Mouse (Mus musculus): ENCODE measurements around the gene Hecw1. TPM values are rescaled to one million over a fixed set of nuclear protein-coding genes. Genes with fewer than 3 reads are reported as not detected.
A peak's percentile ranks its signal among the peaks of the same experiment; 100 is the strongest.

The Hecw1 gene
- total and polyA plus RNA-seq, 2 experiments from 2014 or later, result 0.34 to 0.37 TPM

DNA sequence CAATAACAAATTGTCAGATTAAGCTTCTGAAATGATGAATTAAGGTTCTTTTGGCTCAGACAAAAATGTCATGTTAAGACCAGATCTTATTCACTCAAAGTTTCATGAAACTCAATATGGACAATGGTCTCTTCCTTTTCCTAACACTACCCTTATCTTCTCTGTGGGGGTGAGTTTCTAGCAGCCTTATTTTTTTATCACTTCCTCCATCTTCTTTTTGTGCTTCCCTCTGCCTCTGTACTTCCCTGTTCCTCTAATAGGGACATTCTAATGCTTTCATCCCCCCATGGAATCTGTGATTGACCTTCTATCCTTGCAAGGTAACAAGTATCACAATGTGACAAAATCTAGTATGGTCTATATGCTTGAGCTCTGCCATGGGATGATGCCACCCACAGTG lies 148.6 kb downstream of the Hecw1 start:
- ATAC-seq (ENCODE audit: insufficient read depth, low read depth) (no peak), DNase-seq (ENCODE audit: low spot score) (no peak)
- H3K27ac ChIP-seq (ENCODE audit: low read depth), result no peak overlapping the region
- no peaks in the 10 kb centered on the region for H3K27me3 ChIP-seq (ENCODE audit: control insufficient read depth, insufficient read depth, low read length)
- H3K9ac ChIP-seq (replicated peaks; ENCODE audit: low read depth, low read length), result no peak overlapping the region
- H3K9me3 ChIP-seq (replicated peaks; ENCODE audit: control insufficient read depth, low read length), result no peaks in the 10 kb centered on the region
- H3K4me2 ChIP-seq (ENCODE audit: low read depth, low read length), result no peak overlapping the region
- no peak overlapping the region for H3K4me3 ChIP-seq (ENCODE audit: low read depth, low read length)
- no peak for TF ChIP-seq CTCF (IDR thresholded peaks at IDR 0.05; ENCODE audit: low read depth)
- no peak for TF ChIP-seq EP300 (IDR thresholded peaks at IDR 0.05; ENCODE audit: low read depth)
- H3K36me3 ChIP-seq (replicated peaks; ENCODE audit: control insufficient read depth, insufficient read depth, low read length), result no peaks in the 10 kb centered on the region
- H3K4me1 ChIP-seq (ENCODE audit: control insufficient read depth, insufficient read depth), result no peaks in the 10 kb centered on the region

DNA sequence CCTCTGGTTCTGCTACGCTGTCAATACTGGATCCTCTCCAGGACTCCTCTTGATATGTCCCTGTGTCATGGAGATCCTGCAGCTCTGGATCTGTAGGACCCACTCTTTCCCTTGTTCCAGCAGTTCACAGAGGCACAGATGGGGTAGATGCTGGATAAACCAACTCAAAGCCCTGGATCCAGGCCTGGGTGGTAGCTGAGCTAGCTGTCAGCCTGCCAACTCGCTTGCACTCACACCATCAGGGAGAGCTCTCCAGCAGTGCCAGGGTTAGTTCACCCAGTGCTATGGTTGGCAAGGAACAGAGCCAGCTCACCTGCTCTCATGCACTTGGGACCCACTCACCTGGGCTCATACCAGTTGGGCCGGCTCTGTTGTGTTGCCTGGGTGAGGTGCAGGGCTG lies 157.5 kb downstream of the Hecw1 start:
- Histone ChIP-seq H3K9ac (replicated peaks; ENCODE audit: low read depth, low read length) (no peak overlapping the region), H3K27ac (ENCODE audit: low read depth) (no peak overlapping the region), H3K4me2 (ENCODE audit: low read depth, low read length) (no peak overlapping the region), H3K4me3 (ENCODE audit: low read depth, low read length) (no peak overlapping the region), H3K36me3 (replicated peaks; ENCODE audit: control insufficient read depth, insufficient read depth, low read length) (no peaks in the 10 kb centered on the region), H3K9me3 (replicated peaks; ENCODE audit: control insufficient read depth, low read length) (no peaks in the 10 kb centered on the region), H3K4me1 (ENCODE audit: control insufficient read depth, insufficient read depth) (no peaks in the 10 kb centered on the region), H3K27me3 (ENCODE audit: control insufficient read depth, insufficient read depth, low read length) (no peaks in the 10 kb centered on the region)
- no peak for TF ChIP-seq EP300 (IDR thresholded peaks at IDR 0.05; ENCODE audit: low read depth)
- TF ChIP-seq CTCF (IDR thresholded peaks at IDR 0.05; ENCODE audit: low read depth), result no peak
- WGBS, result 76% methylated on average over 3 of the region's 3 CpGs
- no peak for ATAC-seq (ENCODE audit: insufficient read depth, low read depth)
- no peak for DNase-seq (ENCODE audit: low spot score)

DNA sequence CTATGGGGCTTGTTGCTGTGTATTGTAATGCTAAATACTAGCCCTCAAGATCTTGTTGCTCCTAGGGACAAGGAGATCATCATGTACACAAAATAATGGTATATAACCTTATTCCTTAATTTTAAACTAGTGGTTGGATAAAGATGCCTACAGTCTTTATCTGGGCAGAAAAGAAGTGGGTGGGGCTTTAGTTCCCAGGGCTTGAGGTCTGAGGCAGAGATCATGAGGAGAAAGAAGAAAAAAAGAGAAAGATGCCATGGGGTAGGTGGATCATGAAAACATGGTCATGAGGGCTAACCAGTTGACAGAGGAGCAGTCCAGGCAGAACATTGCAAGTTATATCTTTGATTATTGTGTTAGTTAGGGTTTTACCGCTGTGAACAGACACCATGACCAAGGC lies 195.8 kb downstream of the Hecw1 start:
- ATAC-seq (ENCODE audit: insufficient read depth, low read depth) (no peak), DNase-seq (ENCODE audit: low spot score) (no peak)
- WGBS, result 84% methylated on average over 1 of the region's 1 CpGs
- H3K4me3 ChIP-seq (ENCODE audit: low read depth, low read length), result no peak overlapping the region
- H3K27ac ChIP-seq (ENCODE audit: low read depth), result no peak overlapping the region
- no peaks in the 10 kb centered on the region for H3K27me3 ChIP-seq (ENCODE audit: control insufficient read depth, insufficient read depth, low read length)
- no peak overlapping the region for H3K4me2 ChIP-seq (ENCODE audit: low read depth, low read length)
- TF ChIP-seq CTCF (IDR thresholded peaks at IDR 0.05; ENCODE audit: low read depth) (no peak), EP300 (IDR thresholded peaks at IDR 0.05; ENCODE audit: low read depth) (no peak)
- H3K9ac ChIP-seq (replicated peaks; ENCODE audit: low read depth, low read length), result no peak overlapping the region
- H3K9me3 ChIP-seq (replicated peaks; ENCODE audit: control insufficient read depth, low read length), result no peaks in the 10 kb centered on the region
- H3K4me1 ChIP-seq (ENCODE audit: control insufficient read depth, insufficient read depth), result no peaks in the 10 kb centered on the region
- no peaks in the 10 kb centered on the region for H3K36me3 ChIP-seq (replicated peaks; ENCODE audit: control insufficient read depth, insufficient read depth, low read length)

DNA sequence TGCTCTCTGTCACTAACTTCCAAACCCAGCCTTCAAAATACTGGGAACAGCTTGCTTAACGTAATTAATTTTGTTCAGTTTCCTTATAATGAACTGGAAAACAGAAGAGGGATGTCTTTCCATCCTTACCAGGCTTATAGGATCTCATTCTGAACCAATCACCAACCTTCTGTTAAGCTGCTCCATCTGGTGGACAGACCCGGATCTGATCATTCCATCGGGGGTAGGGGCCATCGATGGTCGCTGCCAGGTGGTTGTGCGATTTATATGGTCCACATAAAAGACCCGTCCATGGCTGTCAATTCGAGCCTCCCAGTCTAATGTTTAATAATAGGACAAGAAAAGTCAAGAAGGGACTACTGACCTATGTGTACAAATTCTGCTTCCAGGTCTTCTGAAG lies 216.4 kb downstream of the Hecw1 start:
- 24% methylated on average over 8 of the region's 8 CpGs for WGBS
- H3K4me1 ChIP-seq (ENCODE audit: control insufficient read depth, insufficient read depth), result no peaks in the 10 kb centered on the region
- no peaks in the 10 kb centered on the region for H3K27me3 ChIP-seq (ENCODE audit: control insufficient read depth, insufficient read depth, low read length)
- no peaks in the 10 kb centered on the region for H3K9me3 ChIP-seq (replicated peaks; ENCODE audit: control insufficient read depth, low read length)
- no peak overlapping the region for H3K4me3 ChIP-seq (ENCODE audit: low read depth, low read length)
- no peak overlapping the region for H3K9ac ChIP-seq (replicated peaks; ENCODE audit: low read depth, low read length)
- peak; percentile 6 for DNase-seq (ENCODE audit: low spot score)
- TF ChIP-seq CTCF (IDR thresholded peaks at IDR 0.05; ENCODE audit: low read depth) (peak; percentile 20), EP300 (IDR thresholded peaks at IDR 0.05; ENCODE audit: low read depth) (no peak)
- no peak overlapping the region for H3K27ac ChIP-seq (ENCODE audit: low read depth)
- no peak overlapping the region for H3K4me2 ChIP-seq (ENCODE audit: low read depth, low read length)
- H3K36me3 ChIP-seq (replicated peaks; ENCODE audit: control insufficient read depth, insufficient read depth, low read length), result no peaks in the 10 kb centered on the region
- no peak for ATAC-seq (ENCODE audit: insufficient read depth, low read depth)

DNA sequence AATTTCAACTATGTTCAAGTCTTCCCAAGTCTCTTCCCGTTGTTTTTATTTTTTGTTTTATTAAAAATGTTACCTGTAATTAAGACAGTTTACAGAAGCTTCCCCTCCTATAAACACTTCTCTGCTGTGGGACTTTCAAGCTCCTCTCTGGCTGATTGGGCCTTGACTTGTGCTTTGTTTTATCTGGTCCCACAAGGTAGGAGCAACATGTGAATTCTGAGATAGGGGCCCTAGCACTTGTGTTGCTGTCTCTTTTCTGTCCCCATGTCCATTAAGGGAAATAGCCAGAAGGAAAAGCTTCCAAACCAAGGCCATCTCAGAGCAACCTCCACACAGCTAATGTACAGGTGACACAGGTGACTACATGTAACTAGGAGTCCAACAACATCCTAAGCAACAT lies 218.9 kb downstream of the Hecw1 start:
- H3K27ac ChIP-seq (ENCODE audit: low read depth), result no peak overlapping the region
- 79% methylated on average over 1 of the region's 1 CpGs for WGBS
- H3K36me3 ChIP-seq (replicated peaks; ENCODE audit: control insufficient read depth, insufficient read depth, low read length), result no peaks in the 10 kb centered on the region
- no peak overlapping the region for H3K9ac ChIP-seq (replicated peaks; ENCODE audit: low read depth, low read length)
- H3K4me1 ChIP-seq (ENCODE audit: control insufficient read depth, insufficient read depth), result no peaks in the 10 kb centered on the region
- H3K4me3 ChIP-seq (ENCODE audit: low read depth, low read length), result no peak overlapping the region
- no peak overlapping the region for H3K4me2 ChIP-seq (ENCODE audit: low read depth, low read length)
- no peak for DNase-seq (ENCODE audit: low spot score)
- TF ChIP-seq CTCF (IDR thresholded peaks at IDR 0.05; ENCODE audit: low read depth) (no peak), EP300 (IDR thresholded peaks at IDR 0.05; ENCODE audit: low read depth) (no peak)
- H3K27me3 ChIP-seq (ENCODE audit: control insufficient read depth, insufficient read depth, low read length), result no peaks in the 10 kb centered on the region
- no peak for ATAC-seq (ENCODE audit: insufficient read depth, low read depth)
- H3K9me3 ChIP-seq (replicated peaks; ENCODE audit: control insufficient read depth, low read length), result no peaks in the 10 kb centered on the region

DNA sequence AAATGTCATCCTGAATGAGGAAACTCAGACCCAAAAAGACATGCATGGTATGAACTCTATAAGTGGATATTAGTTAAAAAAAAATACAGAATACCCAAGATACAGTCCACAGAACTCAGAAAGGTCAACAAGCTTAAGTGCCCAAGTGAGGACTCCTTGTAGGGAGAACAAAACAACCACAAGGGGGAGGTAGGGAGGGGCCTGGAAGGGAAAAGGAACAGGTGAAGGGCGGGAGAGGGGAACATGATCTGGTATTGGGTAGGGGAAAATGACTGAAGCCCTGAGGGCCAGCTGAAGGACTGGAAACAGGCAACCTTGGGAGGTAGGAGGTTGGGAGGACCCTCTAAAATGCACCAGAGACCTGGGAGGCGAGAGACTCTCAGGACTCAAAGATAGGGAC lies 220.1 kb downstream of the Hecw1 start:
- Histone ChIP-seq H3K36me3 (replicated peaks; ENCODE audit: control insufficient read depth, insufficient read depth, low read length) (no peaks in the 10 kb centered on the region), H3K4me2 (ENCODE audit: low read depth, low read length) (no peak overlapping the region), H3K4me3 (ENCODE audit: low read depth, low read length) (no peak overlapping the region), H3K27ac (ENCODE audit: low read depth) (no peak overlapping the region), H3K9me3 (replicated peaks; ENCODE audit: control insufficient read depth, low read length) (no peaks in the 10 kb centered on the region), H3K27me3 (ENCODE audit: control insufficient read depth, insufficient read depth, low read length) (no peaks in the 10 kb centered on the region), H3K4me1 (ENCODE audit: control insufficient read depth, insufficient read depth) (no peaks in the 10 kb centered on the region), H3K9ac (replicated peaks; ENCODE audit: low read depth, low read length) (no peak overlapping the region)
- no peak for DNase-seq (ENCODE audit: low spot score)
- WGBS, result 20% methylated on average over 2 of the region's 2 CpGs
- ATAC-seq (ENCODE audit: insufficient read depth, low read depth), result no peak
- TF ChIP-seq CTCF (IDR thresholded peaks at IDR 0.05; ENCODE audit: low read depth) (no peak), EP300 (IDR thresholded peaks at IDR 0.05; ENCODE audit: low read depth) (no peak)

Measured in heart, postnatal 0 days (tissue).